In the genomic region with DNA sequence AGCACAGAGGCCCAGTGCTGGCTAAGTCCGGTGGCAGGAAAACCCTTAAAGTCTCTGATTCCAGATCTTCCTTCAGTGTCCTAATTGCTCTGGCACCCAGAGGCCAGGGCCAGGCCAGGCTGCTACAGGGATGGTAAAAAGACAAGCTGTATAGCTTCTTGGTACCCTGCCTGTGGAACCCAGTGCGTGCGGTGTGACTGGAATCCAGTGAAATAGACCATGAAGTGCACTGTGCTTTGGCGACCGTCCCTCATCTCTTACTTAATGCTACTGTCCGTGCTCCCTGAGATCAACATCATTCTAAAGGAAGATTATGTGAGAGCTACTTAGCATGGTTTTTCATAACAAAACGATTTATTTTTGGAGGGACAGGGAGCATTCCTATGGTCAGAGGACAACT, we compare ENCODE assay signal across 17 mouse cellular contexts. TPM values are rescaled to one million over a fixed set of nuclear protein-coding genes. Genes with fewer than 3 reads are reported as not detected.
"Had no signal": no experiment of that assay in that cellular context is flagged by ENCODE, and none has a peak within 500 bp of the region (broad histone marks: within the 10 kb centered on the region; RNA-seq: fewer than 3 reads in every experiment).

No protein-coding gene starts in this region.

- H3K27ac ChIP-seq: midbrain, embryonic 10.5 days; midbrain, embryonic 13.5 days; midbrain, embryonic 15.5 days; neural tube, embryonic 13.5 days; neural tube, embryonic 15.5 days had no signal

- H3K4me2 ChIP-seq: lung, embryonic 14.5 days; midbrain, embryonic 13.5 days; midbrain, embryonic 15.5 days; neural tube, embryonic 13.5 days; neural tube, embryonic 15.5 days had no signal

- H3K27me3 ChIP-seq: midbrain, embryonic 13.5 days; midbrain, embryonic 15.5 days; neural tube, embryonic 13.5 days; neural tube, embryonic 15.5 days had no signal

- ATAC-seq: midbrain, embryonic 13.5 days; midbrain, embryonic 15.5 days had no signal

- DNase-seq: lung, adult 18-20 months; lung, embryonic 14.5 days; lung, postnatal 10 days; lung, postnatal 4 days; retina, postnatal 1 day; right cerebral cortex, adult 18-20 months; right cerebral cortex, postnatal 25 days; right cerebral cortex, postnatal 4 days; spleen, adult 18-20 months; thymus, adult 18-20 months; thymus, postnatal 36 days had no signal

- H3K4me1 ChIP-seq: midbrain, embryonic 13.5 days; midbrain, embryonic 15.5 days; neural tube, embryonic 13.5 days; neural tube, embryonic 15.5 days had no signal

- H3K4me3 ChIP-seq: midbrain, embryonic 10.5 days; midbrain, embryonic 13.5 days; midbrain, embryonic 15.5 days; myocyte; neural tube, embryonic 13.5 days; neural tube, embryonic 15.5 days had no signal

- H3K9me3 ChIP-seq: midbrain, embryonic 10.5 days; midbrain, embryonic 13.5 days; midbrain, embryonic 15.5 days; neural tube, embryonic 13.5 days; neural tube, embryonic 15.5 days had no signal

- H3K9ac ChIP-seq: lung, embryonic 14.5 days; midbrain, embryonic 13.5 days; midbrain, embryonic 15.5 days; neural tube, embryonic 13.5 days; neural tube, embryonic 15.5 days had no signal

RNA-seq across cellular contexts. Expression of gene Lcn2, which starts 23.4 kb away (rescaled TPM):
- polyA plus RNA-seq: lung, embryonic 14.5 days; midbrain, embryonic 10.5 days had no signal
